Mouse (Mus musculus) thymus, postnatal 10 days (tissue): ENCODE measurements around the gene Pdxk.
"Not testable (repeated sequence)": the region's sequence is repeated elsewhere in the genome, so short reads cannot be mapped to it uniquely, and the experiment has no call there.

Source experiments
- DNase-seq, 2 experiments: peaks; one replicate each; pipeline ENCODE4 v3.0.0; 2021; ENCODE audit warnings: low spot score in 2 of 2

Pdxk gene

GRCm38 (mm10) chr10:78418791-78419190 is 46.0 kb downstream of the Pdxk start:
- no peak for DNase-seq

- DNase-seq: no peak
Observed at GRCm38 (mm10) chr10:78417888-78418287, 46.9 kb downstream of the Pdxk start.

- not testable (repeated sequence) for DNase-seq
Observed at GRCm38 (mm10) chr10:78414936-78415335, 49.8 kb downstream of the Pdxk start.

- no peak for DNase-seq
Observed at GRCm38 (mm10) chr10:78413152-78413520, 51.6 kb downstream of the Pdxk start.

- peak; percentile 91 to 95 for DNase-seq
Observed at GRCm38 (mm10) chr10:78412319-78413151, 52.2 kb downstream of the Pdxk start, which contains the start of gene Rrp1. TSS of gene Rrp1 (minus strand) at chr10:78413043.

- no peak for DNase-seq
Observed at GRCm38 (mm10) chr10:78411851-78412250, 52.9 kb downstream of the Pdxk start.

GRCm38 (mm10) chr10:78409035-78409788 is 55.6 kb downstream of the Pdxk start:
- no peak for DNase-seq

GRCm38 (mm10) chr10:78407132-78407531 is 57.6 kb downstream of the Pdxk start:
- DNase-seq: no peak

- DNase-seq: no peak
Observed at GRCm38 (mm10) chr10:78406152-78406551, 58.6 kb downstream of the Pdxk start.

GRCm38 (mm10) chr10:78402301-78402922 is 62.4 kb downstream of the Pdxk start:
- no peak for DNase-seq

GRCm38 (mm10) chr10:78401127-78401526 is 63.6 kb downstream of the Pdxk start:
- DNase-seq: no peak

- peak; percentile 28 to 34 for DNase-seq
Observed at GRCm38 (mm10) chr10:78399090-78399657, 65.6 kb downstream of the Pdxk start.

GRCm38 (mm10) chr10:78396625-78396885 is 68.2 kb downstream of the Pdxk start:
- no peak for DNase-seq

- peak; percentile 76 to 95 for DNase-seq
Observed at GRCm38 (mm10) chr10:78395819-78396624, 68.8 kb downstream of the Pdxk start.

GRCm38 (mm10) chr10:78395377-78395776 is 69.4 kb downstream of the Pdxk start:
- no peak for DNase-seq

GRCm38 (mm10) chr10:78392072-78392471 is 72.7 kb downstream of the Pdxk start:
- peak; percentile 53 to 80 for DNase-seq

GRCm38 (mm10) chr10:78390982-78391470 is 73.7 kb downstream of the Pdxk start:
- DNase-seq: no peak

- no peak for DNase-seq
Observed at GRCm38 (mm10) chr10:78388216-78388980, 76.4 kb downstream of the Pdxk start.
